Mouse (Mus musculus) frontal cortex, postnatal 25 days (tissue): Measurements from ENCODE around the gene Hist1h2ap.
"Not testable (repeated sequence)": the region's sequence is repeated elsewhere in the genome, so short reads cannot be mapped to it uniquely, and the experiment has no call there.

Source experiments
- DNase-seq, 2 experiments: peaks; one replicate each; pipeline ENCODE4 v3.0.0; 2022; ENCODE audit warnings: low spot score in 2 of 2

Hist1h2ap gene

DNA sequence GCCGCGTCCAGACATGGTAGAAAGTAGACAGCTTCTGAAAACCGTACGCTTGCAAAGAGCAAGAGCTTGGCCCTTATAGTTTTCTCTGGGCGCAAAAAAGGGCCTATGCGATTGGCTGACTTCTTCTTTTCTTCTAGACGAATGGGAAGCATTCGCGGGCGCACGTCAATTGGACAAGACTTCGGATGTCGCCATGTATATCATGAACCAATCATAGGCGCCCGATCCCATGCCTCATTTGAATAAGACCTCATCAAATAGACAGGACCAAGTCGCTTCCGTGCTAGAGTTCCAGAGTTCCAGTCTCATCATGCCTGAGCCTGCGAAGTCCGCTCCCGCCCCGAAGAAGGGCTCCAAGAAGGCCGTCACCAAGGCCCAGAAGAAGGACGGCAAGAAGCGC is at the start of gene Hist1h2ap, which contains the start of gene Hist1h2br:
Hist1h2ap (minus strand) TSS at position 47 of the 400 bp plus-strand sequence.
Hist1h2br (plus strand) TSS at position 283 of the 400 bp plus-strand sequence.
- DNase-seq = not testable (repeated sequence)

DNA sequence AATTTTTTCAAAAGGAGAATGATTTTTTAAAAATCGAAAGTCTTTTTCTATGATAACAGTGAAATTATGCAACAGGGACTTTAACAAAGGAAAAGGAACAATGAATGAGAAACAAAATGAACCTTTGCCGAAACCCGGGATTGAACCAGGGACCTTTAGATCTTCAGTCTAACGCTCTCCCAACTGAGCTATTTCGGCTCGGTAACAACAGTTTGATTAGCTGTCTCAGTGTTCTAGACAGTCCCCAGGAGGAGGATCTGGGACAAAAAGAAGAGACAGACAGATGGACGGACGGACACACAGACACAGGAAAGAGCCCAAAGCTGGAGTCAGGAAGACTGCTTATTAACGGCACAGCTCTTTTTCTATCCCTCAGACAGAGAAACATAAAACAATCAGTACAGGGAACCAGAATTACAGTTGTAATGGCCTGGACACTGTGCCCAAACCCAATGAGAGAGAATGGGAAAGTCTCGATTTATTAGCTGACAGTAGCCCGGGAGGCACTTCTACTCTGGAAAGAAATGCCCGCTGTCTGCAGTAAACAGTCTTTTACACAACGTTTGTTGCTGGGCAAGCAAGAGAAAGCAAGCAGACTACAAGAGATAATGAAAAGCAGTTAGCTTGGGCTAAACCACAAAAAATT is 49.6 kb upstream of the Hist1h2ap start:
- DNase-seq = peak; percentile 37 to 66

DNA sequence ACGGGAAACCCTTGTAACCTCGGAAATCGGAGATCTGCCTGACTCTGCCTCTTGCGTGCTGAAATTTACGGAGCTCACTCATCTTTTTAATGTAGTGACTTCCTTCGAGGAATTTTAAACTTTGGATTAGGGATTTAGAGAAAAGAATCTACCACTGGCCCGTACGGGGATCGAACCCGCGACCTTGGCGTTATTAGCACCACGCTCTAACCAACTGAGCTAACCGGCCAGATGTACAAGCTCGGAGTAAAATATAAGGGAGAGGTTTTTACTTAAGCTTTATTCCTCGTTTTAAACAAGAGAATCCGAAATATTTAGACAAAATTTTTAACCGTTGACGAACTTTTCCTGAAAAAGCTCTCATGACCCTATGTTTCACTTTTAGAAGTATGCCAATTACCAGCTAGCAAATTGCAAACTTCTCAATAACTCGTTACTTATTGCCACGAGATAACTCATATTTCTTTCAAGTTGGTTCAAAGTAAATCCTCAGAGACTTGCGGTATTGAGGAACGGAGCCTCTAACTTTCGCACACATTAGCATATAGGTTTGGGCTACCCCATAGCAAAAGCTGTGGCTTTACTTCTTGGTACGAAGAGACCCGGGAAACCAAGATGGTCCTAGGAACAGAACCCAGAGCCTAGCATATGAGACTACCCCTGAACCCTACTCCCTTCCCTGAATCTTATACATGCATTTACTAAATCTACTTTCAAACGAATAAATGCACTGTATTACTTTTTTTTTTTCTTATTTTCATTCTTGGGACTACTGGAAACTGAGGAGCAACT is 48.8 kb upstream of the Hist1h2ap start:
- peak; percentile 38 to 62 for DNase-seq

DNA sequence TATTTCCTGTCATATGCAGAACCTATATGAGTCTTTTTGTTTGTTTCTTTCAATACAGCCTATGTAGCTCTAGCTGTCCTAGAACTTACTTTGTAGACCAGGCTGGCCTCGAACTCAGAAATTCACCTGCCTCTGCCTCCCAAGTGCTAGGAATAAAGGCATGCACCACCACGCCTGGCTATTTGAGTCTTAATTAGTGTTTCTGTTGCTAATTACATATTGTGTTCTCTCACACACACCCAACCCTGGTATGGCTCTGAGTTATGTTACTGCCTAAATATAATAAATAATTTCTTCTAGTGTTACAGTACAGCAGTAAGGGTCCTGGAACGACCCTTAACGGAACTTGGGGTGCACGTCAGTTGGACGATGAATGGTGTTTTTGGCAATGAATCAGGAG is 47.4 kb upstream of the Hist1h2ap start:
- DNase-seq = no peak

DNA sequence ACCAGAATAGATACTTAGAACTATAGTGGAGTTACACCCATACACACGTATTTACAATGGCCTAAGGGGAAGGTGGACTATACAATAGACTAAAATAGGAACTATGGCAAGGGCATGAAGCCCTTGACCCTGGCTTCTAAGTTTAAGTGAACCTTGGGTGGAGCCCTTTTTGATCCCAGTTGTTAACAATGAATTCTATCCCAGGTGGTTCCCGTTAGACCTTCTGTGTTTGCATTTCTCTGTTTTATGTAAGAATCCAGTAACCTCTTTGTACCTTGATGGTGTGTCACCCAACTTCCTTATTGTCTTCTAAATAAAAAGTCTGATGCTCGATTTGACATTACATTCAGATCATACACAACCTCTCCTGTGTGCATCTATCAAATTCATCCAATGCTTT is 32.2 kb upstream of the Hist1h2ap start:
- not testable (repeated sequence) for DNase-seq

DNA sequence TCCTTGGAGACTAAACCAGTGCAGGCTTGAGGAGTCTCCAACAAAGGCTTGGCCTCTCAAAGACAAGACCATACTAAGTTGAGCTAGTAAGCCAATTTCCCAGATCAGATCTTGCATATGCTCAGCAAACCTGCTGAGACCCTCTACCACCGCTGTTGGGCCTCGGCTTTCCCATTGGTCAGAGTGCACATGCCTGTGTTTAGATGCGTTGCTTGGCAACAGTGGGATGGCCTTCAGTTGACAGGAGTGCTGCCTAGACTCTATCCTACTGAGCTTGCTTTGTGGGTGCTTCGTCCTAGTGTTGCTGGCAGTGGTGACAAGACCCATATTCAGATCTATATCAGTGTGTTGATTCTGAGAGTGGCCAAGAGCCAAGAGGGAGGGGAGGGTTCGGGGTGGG is 28.3 kb upstream of the Hist1h2ap start:
- DNase-seq = no peak

DNA sequence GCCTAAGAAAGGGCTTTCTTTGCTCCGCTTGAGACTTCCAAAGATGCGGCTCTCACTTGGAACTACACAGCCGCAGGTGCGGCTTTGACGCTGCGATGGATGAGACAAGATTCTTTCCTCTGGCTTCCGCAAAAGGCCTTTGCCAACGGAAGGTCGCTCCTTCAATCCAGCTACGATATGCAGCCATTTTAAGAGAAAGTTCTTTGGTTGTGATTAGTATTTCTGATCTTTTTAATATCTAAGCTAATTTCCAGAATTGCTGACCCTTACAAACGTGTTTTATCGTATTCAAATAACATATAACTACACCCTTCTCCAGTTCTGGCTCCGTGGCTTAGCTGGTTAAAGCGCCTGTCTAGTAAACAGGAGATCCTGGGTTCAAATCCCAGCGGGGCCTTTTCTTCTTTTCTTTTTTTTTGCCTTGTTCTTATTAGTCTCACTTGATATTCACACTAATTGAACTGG is 22.4 kb upstream of the Hist1h2ap start:
- peak; percentile 12 to 57 for DNase-seq

DNA sequence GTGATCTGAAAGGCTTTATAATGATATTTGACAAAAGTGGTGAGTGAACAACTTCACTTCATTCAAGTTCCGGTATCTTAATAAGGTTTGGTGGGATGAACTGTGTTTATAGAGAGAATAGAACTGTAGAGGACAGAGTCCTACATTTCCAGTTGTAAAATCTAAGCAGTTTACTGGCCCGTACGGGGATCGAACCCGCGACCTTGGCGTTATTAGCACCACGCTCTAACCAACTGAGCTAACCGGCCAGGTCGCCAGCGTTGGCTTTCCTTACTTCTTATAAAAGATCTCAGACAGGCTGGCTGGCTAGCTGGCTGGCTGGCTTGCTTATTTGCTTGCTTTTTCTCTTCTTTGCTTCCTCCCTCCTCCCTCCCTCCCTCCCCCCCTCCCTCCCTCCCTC is 21.8 kb upstream of the Hist1h2ap start:
- DNase-seq = peak; percentile 84 to 86

DNA sequence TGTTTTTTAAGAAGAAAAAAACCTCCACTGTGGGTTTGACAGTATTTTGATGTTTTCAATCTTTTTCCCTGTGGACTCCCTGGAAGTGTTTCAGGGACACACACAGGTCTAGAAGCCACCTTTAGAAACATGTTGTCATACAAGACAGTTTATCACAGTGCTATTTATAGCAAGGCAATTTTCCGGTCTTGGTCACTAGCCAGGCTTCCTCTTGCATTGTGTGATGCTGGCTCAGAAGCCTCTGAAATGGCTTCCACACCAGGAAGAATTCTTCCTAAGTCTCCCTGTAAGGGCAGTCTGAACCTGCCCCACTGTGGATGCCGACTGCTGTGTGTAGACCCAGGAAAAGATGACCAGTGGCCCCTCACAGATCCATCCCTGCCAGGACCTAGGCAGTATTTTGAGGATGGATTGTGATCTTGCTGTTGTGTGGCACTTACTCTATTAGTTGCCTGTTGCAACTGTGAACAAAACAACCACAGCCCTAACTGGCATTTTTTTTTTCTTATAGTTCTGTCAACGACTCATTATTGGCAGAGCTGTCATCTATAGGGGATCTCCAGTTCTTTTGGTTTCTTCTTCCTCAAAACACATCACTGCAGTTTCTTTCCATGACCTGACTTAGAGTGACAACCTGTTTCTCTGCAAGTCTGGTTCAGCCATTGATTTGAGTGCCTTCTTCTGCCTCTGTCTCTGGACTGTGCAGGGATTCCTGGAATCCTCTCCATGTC is 19.1 kb upstream of the Hist1h2ap start:
- no peak for DNase-seq

DNA sequence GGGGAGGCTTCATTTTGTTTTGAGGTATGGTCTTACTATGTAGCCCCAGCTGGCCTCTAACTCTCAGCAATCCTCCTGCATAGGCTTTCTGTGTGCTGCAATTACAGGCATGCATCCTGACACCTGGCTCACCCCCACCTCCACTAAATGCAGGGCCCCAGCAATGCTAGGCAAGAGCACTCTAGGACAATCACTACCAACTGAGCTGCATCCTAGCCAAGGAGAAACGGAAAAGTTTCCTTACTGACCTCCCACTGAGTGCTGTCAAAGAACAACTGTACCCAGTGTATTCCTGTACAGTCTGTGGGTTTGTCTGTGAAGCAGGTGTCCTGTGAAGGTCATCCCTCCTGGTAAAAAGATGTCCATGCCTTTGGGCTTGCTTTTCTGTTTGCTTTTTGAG is 17.4 kb upstream of the Hist1h2ap start:
- DNase-seq = not testable (repeated sequence)

DNA sequence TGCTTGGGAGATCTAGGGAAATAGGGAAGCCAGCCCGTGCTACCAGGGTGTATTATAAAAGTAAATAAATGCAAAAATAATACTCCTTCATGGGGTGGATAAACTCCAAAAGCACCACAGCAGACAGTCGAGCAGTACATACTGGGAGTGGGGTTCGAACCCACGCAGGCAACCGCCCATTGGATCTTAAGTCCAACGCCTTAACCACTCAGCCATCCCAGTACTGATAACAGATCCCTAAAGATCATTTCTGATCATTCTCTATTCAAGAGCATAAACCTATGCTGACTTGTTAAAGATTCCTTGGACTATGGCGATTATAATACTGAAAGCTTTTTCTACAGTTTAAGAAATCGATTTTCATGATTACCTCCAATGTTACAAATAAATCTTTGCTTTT is 14.6 kb upstream of the Hist1h2ap start:
- no peak for DNase-seq

DNA sequence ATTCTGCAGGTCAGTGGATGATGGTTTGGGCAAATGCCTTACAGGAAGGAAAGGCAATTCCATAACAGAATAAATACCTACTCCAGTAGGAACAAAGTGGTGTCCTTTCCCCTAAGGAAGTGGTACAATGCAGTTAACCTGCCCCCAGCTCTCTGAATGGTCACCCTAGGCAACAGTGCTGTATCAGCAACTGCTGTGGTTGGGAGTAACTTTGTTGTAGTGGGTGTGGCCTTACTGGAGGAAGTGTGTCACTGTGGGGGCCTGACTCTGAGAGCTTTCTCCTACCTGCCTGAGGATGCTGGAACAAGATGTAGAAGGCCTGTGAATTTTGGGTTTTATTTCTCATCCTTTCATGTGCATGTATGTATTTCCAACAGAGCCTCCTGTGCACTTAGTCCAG is 13.0 kb upstream of the Hist1h2ap start:
- DNase-seq = not testable (repeated sequence)

DNA sequence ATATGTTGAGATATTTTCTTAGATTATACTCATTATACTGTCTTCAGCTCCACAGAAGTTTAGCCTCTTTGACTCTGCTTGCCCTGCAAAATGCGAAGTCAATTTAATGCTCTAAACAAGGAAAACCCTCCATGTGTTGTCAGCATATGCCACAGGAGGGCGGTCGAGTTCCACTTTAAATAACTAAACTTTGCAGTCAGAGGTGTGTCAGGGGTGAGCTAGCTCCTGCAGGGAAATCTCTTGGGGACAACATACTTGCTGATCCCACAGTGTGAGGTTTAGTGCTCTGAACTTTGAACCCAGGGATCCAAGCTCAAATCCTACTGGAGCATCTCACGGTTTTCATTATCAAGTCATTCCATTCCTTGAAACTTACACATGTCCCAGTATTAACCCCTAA is 7.2 kb upstream of the Hist1h2ap start:
- DNase-seq = not testable (repeated sequence)

DNA sequence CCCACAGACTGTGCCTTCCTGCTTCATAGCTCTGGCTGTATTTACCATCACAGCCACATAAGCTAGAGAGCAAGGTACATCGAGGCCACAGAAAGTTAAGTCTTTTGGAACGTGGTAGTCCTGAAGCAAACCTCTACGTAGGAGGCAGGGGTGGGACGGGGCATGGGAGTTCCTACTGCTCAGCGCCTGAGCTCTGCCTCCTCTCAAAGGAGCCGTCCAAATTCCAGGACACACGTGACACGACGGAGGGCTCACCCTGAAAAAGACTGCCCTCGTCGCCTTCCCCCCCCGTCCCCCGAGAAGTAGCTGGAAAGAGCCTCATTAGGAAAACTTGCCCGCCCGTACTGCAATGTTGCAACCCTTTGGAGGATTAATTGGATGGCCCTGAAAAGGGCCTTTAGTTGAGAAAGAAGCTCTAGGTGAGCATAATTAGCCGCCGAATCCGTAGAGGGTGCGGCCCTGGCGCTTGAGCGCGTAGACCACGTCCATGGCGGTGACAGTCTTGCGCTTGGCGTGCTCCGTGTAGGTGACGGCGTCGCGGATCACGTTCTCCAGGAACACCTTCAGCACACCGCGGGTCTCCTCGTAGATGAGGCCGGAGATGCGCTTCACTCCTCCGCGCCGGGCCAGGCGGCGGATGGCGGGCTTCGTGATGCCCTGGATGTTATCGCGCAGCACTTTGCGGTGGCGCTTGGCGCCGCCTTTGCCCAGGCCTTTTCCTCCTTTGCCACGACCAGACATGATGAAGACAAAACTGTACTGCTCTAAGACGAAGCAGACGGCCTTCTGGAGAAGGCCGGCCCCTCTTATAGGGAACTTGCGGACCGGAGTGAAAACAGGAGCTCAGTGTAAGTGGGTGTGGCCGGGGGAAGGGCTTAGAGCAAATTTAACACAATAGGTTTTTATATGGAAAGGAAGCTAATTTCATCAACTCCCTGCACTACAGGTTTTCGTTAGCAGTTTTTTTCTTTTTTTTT is 1.6 kb downstream of the Hist1h2ap start, which contains the start of gene Hist1h4n:
Hist1h4n (minus strand) TSS at position 779 of the 977 bp plus-strand sequence.
- peak in 1 of 2 experiments; percentile 17 for DNase-seq

DNA sequence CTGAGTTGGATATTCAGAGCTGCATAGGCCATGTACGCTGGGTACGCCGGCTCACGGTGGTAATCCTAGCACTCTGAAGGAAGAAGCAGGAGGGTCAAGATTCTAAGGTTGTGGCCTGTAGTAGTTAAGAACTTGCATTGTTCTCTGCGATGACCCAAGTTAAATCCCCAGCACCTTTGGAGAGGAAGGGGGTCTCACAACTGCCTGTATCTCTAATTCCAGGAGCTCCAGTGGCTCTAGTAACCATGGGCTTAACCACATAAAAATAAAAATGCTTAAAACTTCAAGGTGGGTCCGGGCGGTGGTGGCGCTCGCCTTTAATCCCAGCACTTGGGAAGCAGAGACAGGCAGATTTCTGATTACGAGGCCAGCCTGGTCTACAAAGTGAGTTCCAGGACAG is 3.0 kb downstream of the Hist1h2ap start:
- DNase-seq = no peak

DNA sequence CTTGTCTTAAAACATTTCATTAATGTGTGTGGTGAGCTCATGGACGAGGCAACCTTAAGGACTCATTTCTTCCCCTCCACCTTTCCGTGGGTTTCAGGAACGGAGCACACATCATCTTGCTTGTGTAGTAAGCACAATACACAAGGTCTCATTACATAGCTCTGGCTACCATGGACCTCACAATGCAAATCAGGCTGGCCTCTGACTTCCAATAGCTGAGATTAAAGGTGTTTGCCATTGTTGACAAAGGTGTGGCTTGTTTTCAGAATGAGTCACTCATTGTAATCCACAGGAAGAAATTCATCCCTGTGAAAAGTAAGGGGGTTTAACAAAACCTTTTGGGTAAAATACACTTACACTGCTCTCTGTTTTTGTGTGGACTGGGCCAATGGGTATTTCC is 4.8 kb downstream of the Hist1h2ap start:
- no peak for DNase-seq

DNA sequence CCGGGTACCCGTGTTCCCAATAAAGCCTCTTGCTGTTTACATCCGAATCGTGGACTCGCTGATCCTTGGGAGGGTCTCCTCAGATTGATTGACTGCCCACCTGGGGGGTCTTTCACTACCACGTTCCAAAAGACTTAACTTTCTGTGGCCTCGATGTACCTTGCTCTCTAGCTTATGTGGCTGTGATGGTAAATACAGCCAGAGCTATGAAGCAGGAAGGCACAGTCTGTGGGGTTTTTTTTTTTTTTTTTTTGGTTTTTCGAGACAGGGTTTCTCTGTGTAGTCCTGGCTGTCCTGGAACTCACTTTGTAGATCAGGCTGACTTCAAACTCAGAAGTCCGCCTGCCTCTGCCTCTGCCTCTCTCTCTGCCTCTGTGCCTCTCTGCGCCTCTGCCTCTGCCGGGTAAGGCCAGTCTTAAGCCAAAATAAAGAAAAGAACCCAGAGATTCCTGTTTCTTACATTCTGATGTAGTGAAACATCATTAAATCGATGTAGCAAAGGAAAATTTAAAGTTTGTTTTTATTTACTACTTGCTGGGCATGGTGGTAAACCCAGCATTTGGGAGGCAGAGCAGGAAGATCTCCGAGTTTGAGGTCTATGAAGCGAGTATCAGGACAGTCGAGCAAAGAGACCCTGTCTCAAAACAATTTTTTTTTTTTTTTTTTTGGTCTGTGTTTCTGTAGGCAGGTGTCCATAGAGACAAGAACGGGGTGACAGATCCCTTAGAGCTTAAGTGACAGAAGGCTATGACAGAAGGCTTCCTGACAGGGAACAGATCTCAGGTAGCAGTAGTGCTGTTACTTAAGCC is 13.0 kb downstream of the Hist1h2ap start:
- not testable (repeated sequence) for DNase-seq

DNA sequence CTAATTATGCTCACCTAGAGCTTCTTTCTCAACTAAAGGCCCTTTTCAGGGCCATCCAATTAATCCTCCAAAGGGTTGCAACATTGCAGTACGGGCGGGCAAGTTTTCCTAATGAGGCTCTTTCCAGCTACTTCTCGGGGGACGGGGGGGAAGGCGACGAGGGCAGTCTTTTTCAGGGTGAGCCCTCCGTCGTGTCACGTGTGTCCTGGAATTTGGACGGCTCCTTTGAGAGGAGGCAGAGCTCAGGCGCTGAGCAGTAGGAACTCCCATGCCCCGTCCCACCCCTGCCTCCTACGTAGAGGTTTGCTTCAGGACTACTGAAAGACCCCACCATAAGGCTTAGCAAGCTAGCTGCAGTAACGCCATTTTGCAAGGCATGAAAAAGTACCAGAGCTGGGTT is 21.2 kb downstream of the Hist1h2ap start:
- DNase-seq = not testable (repeated sequence)

DNA sequence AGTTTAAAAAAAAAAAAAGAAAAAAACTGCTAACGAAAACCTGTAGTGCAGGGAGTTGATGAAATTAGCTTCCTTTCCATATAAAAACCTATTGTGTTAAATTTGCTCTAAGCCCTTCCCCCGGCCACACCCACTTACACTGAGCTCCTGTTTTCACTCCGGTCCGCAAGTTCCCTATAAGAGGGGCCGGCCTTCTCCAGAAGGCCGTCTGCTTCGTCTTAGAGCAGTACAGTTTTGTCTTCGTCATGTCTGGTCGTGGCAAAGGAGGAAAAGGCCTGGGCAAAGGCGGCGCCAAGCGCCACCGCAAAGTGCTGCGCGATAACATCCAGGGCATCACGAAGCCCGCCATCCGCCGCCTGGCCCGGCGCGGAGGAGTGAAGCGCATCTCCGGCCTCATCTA is 21.8 kb downstream of the Hist1h2ap start, which contains the start of gene Hist1h4m:
Hist1h4m (plus strand) TSS at position 208 of the 400 bp plus-strand sequence.
- not testable (repeated sequence) for DNase-seq

DNA sequence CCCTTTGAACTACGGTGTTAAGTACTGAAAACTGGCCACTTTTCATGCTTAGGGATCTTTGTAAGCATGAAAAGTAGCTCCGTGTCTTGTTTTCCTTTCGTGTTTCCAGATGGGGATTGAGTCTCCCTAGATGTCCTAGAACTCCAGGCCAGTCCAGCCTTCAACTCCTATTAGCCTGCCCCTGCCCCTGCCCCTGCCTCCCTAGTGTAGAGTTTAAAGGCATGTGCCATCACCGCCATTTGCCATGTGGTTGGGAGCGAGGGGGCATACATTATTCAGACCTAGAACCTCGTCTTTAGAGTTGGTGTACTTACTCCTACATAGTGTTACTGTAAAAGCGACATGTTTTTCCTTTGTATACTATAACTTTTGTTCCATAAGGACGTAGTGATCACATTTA is 22.2 kb downstream of the Hist1h2ap start:
- DNase-seq = not testable (repeated sequence)
